Mouse (Mus musculus) kidney, adult 8-10 months (tissue): Measurements from ENCODE around the gene Ube2h.
"Not testable (repeated sequence)": the region's sequence is repeated elsewhere in the genome, so short reads cannot be mapped to it uniquely, and the experiment has no call there.

Source experiments
- DNase-seq, 2 experiments: peaks; one replicate each; pipeline ENCODE4 v3.0.0; 2022

Ube2h gene

GRCm38 (mm10) chr6:30304399-30304917 lies at the start of gene Ube2h:
Gene Ube2h (minus strand): TSS chr6:30304539.
- peak; percentile 98 to 100 for DNase-seq

DNA sequence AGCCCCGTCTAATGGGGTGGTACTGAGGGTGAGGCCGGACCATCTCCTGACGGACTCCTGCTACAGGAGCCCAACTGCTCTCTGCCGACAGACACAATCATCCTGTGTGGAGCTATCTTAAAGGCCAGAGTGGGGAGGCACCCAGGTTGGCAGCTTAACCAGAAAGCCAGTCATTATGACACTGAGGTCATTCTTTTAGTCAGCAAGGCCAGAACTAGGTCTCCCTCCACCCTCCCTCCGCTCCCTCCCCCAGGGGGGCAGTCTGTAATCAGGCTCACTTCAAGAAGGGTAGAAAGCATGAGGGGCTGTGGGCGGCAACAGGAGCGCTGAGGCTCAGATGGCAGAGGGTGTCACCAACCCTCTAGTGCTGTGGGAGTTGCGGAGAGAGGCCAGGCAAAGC lies 49.3 kb upstream of the Ube2h start:
- no peak for DNase-seq

- DNase-seq, result no peak
Measured at GRCm38 (mm10) chr6:30352762-30353161, 48.4 kb upstream of the Ube2h start.

DNA sequence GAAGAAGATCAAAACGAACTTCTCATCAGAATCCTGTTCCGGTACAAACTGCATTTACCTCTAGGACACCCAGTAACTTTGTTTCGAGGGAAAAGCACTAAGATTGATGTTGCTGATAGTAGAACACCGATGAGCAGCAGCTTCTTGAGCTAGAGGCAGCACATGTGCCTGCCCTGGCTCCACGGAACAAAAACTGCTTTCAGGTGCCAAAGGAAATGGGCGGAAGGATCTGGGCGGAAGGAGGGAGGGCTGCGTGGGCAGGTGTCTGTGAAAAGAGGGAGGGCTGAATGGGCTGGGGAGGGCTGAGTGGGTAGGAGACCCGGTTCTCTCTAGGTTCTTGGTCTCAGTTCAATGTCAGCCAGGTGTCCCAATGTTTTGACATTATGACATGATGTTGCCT lies 47.0 kb upstream of the Ube2h start:
- DNase-seq, result no peak

- DNase-seq, result no peak
Measured at GRCm38 (mm10) chr6:30347288-30347801, 43.0 kb upstream of the Ube2h start.

GRCm38 (mm10) chr6:30346737-30347136 lies 42.4 kb upstream of the Ube2h start:
- no peak for DNase-seq

DNA sequence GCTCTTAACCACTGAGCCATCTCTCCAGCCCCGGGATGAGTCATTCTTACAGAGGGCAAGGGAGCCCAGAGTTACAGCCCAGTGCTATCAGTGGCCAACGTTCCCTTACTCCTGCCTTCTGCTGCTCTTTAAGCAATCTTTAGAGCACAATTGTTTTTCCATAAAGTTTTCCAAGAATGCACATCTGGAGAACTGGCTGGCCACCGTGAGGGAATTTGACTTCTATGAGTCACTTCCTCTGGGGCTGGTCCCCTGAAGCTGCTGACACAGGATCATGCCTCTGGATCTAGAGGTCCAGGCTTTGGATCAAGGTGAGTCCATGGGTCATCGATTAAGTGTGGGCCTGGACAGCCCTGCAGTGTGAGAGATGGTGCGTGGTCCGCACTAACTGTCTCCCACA lies 39.7 kb upstream of the Ube2h start:
- DNase-seq, result no peak

DNA sequence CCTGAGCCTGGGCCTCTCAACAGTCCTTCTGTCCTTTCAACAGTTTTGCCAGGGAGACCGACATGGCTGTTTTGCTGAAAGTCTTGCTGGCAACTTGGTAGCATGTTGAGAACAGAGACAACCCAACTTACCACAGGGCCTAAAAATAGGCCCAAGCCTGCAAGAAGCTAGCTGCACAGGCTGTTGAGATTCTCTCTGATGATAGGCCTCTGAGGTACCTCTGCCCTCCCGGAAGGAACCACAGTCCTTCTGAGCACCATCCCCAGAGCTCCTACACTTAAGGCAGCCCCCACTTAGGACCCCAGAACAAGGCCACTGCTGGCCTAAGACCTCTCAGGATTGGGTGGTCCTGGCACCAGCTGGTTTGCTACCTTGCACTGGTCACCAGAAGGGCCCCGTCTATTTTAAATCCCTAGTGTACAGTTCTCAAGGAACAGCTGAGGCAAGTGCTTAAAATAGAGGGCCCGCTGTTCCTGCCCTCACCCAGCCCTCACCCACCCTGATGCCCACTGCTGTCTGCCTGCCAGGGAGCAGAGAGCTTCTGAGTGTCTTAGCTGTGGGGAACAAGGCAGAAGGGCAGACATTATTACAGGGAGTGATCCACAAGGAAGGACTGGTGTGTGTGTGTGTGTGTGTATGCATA lies 36.0 kb upstream of the Ube2h start:
- DNase-seq, result no peak

GRCm38 (mm10) chr6:30336912-30337311 lies 32.6 kb upstream of the Ube2h start:
- peak; percentile 69 to 81 for DNase-seq

- no peak for DNase-seq
Measured at GRCm38 (mm10) chr6:30332262-30332661, 27.9 kb upstream of the Ube2h start.

GRCm38 (mm10) chr6:30330706-30331105 lies 26.4 kb upstream of the Ube2h start:
- DNase-seq, result no peak

- no peak for DNase-seq
Measured at GRCm38 (mm10) chr6:30325932-30326501, 21.7 kb upstream of the Ube2h start.

GRCm38 (mm10) chr6:30321002-30321401 lies 16.7 kb upstream of the Ube2h start:
- no peak for DNase-seq

- peak; percentile 27 to 46 for DNase-seq
Measured at GRCm38 (mm10) chr6:30319216-30319615, 14.9 kb upstream of the Ube2h start.

GRCm38 (mm10) chr6:30312006-30312405 lies 7.7 kb upstream of the Ube2h start:
- DNase-seq, result no peak

DNA sequence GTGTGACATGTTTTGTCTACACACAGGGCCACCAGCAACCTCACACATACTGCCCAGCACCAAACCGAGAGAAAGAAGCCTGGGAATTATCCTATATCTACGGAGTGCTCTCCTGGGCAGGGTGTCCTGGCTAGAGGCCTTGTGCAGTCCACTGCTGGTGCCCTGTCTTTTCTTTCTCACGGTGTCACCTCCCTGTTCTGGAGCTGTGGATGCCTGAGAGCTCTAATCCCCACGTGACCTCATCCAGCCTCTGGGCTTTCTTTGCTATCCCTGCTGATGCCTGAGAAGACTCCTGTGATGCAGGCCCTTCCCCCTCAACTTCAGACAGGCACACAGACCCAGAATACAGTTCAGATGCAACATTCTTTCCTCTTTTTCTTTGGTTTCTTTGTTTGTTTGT lies 4.4 kb upstream of the Ube2h start:
- DNase-seq, result no peak

- no peak for DNase-seq
Measured at GRCm38 (mm10) chr6:30307691-30308090, 3.4 kb upstream of the Ube2h start.

DNA sequence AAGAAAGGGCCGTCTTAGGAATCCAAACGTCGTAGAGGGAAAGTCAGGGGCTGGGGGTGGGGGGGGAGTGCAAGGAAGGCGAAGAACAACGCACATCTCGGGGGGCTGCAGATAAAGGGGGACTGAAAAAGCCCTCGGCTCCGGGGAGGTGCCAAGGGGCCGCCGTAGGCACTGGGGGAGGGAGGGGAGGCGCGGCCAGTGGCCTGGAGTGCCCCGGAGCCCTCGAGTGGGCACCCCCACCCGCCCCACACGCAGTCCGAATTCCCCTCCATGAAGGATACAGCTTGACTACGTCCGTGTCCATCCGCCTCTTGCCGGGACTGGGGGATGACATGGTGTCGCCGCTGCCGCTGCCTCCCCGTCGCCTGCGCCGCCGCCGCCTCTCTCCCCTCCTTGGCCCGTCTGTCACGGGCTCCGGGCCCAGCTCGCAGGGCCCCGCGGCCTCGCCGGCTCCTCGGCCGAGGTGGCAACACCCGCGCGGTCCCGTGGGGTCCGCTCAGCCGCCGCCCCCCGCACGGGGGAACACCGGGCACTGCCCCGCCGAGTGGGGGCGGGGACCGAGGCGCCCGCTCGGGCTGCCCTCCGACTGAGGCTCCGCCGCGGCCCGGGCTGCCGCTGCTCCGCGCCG lies 454 bp downstream of the Ube2h start:
- DNase-seq, result not testable (repeated sequence)

DNA sequence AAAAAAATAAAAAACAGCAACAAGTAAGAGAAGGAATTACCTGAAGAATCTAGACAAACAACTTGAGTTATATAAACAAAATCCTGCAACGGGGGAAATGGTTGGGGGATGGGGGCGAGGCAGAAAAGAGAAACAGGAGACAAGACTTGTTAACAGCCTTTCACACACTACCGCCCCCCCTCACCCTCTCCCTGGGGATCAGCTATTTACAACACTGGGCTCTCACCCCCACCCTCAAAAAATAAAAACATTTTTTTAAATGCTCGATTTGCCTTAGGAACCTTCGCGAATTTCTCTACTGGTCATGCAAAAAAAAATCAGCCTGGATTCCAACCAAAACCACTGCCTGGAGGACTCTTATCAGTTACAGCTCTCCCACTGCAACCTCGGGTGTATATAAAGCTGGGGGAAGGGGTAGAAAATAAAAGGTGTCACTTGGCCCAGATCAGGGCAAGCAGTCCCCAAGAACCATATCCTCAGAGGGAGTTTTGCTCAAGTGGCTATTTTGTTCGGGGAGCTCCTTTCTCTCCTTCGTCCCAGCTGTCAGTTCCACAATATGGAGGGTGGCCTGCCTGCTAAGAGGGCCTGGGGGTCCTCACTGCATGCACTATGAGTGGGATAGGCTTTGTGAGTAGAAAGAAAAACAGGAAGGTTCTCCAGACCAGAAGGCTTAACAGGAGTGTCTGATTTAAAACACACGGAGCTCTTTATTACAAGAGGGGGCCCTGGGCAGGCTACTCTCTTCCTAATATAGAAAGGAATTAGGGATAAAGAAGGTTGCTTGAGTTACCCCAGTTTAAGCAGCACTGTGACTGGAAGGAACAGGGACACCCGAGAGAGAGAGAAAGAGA lies 1.3 kb downstream of the Ube2h start:
- peak; percentile 35 to 36 for DNase-seq

GRCm38 (mm10) chr6:30302156-30302555 lies 2.2 kb downstream of the Ube2h start:
- DNase-seq, result no peak

- peak in 1 of 2 experiments; percentile 32 for DNase-seq
Measured at GRCm38 (mm10) chr6:30300901-30301300, 3.4 kb downstream of the Ube2h start.

DNA sequence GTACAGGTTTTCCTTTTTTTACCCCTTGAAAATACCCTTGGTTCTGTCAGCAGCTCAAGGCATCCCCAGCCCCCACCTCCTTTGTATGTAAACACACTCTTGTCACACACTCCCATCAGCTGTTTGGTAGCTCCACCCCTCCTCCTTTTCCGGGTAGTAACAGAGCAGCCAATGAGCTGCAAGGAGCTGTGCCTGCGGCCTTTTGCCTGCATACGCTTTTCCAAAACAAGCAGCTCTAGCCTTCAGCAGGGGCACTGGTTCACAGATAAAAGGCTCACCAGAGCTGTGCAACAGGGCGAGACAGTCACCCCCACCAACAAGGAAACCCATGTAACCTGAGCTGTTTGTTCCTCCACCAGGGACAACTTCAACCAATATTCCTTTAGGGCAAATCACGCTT lies 4.0 kb downstream of the Ube2h start:
- peak; percentile 88 to 95 for DNase-seq

- DNase-seq, result no peak
Measured at GRCm38 (mm10) chr6:30299683-30300082, 4.7 kb downstream of the Ube2h start.
